Mouse (Mus musculus): ENCODE results near the gene Disc1.

GRCm38 (mm10) chr8:125232724-125233123 lies 178.7 kb downstream of the Disc1 start:
- no peak for TF ChIP-seq POLR2A (IDR thresholded peaks at IDR 0.05; ENCODE audit: borderline replicate concordance, insufficient read depth, low read length)
- TF ChIP-seq CTCF (IDR thresholded peaks at IDR 0.05; ENCODE audit: borderline replicate concordance, insufficient read depth, low read depth, low read length), result no peak
